Mouse (Mus musculus): ENCODE data around the gene Gm42906.

Gm42906 gene

GRCm38 (mm10) chr5:151183656-151184240, 244.2 kb downstream of the Gm42906 start:
- CTCF ChIA-PET: no interaction called here

GRCm38 (mm10) chr5:151181288-151181687, 246.7 kb downstream of the Gm42906 start:
- POLR2A ChIA-PET: no interaction called here
- CTCF ChIA-PET: no interaction called here

More at GRCm38 (mm10) chr5:151183656-151184240, 244.2 kb downstream of the Gm42906 start:
- POLR2A ChIA-PET: no interaction called here

GRCm38 (mm10) chr5:151180176-151180785, 247.7 kb downstream of the Gm42906 start:
- CTCF ChIA-PET: no interaction called here

GRCm38 (mm10) chr5:151177171-151177570, 250.8 kb downstream of the Gm42906 start:
- ChIA-PET POLR2A (no interaction called here), CTCF (no interaction called here)

More at GRCm38 (mm10) chr5:151180176-151180785, 247.7 kb downstream of the Gm42906 start:
- POLR2A ChIA-PET: no interaction called here

- ChIA-PET CTCF (no interaction called here), POLR2A (no interaction called here)
These were observed 252.1 kb downstream of the Gm42906 start for GRCm38 (mm10) chr5:151175897-151176313.

GRCm38 (mm10) chr5:151174485-151175460, 253.2 kb downstream of the Gm42906 start:
- CTCF ChIA-PET: interaction anchor here in 1 of 4 experiments (0.6 kb wide), 1 partner anchor 25 kb away, joined by 5 read pairs; no protein-coding TSS in a partner anchor
- POLR2A ChIA-PET: no interaction called here

- POLR2A ChIA-PET: no interaction called here
- CTCF ChIA-PET: no interaction called here
These were observed 254.2 kb downstream of the Gm42906 start for GRCm38 (mm10) chr5:151173774-151174173.

GRCm38 (mm10) chr5:151170168-151170750, 257.7 kb downstream of the Gm42906 start:
- ChIA-PET CTCF (interaction anchor here in 1 of 4 experiments (0.6 kb wide), 1 partner anchor 52 kb away, joined by 3 read pairs; no protein-coding TSS in a partner anchor), POLR2A (interaction anchor here in 1 of 4 experiments (0.6 kb wide), 1 partner anchor 62 kb away, joined by 3 read pairs; no protein-coding TSS in a partner anchor)

- CTCF ChIA-PET: no interaction called here
- POLR2A ChIA-PET: no interaction called here
These were observed 259.8 kb downstream of the Gm42906 start for GRCm38 (mm10) chr5:151168191-151168590.

- CTCF ChIA-PET: no interaction called here
- POLR2A ChIA-PET: no interaction called here
These were observed 260.3 kb downstream of the Gm42906 start for GRCm38 (mm10) chr5:151167641-151168040.

- ChIA-PET CTCF (interaction anchor here in 1 of 4 experiments (0.5 kb wide), 1 partner anchor 187 kb away, joined by 3 read pairs; no protein-coding TSS in a partner anchor), POLR2A (interaction anchor here in 1 of 4 experiments (0.6 kb wide), 1 partner anchor 33 kb away, joined by 6 read pairs; no protein-coding TSS in a partner anchor)
These were observed 261.7 kb downstream of the Gm42906 start for GRCm38 (mm10) chr5:151166266-151166665.

GRCm38 (mm10) chr5:151165381-151166016, 262.5 kb downstream of the Gm42906 start:
- ChIA-PET CTCF (no interaction called here), POLR2A (no interaction called here)

GRCm38 (mm10) chr5:151164815-151165214, 263.1 kb downstream of the Gm42906 start:
- POLR2A ChIA-PET: no interaction called here
- CTCF ChIA-PET: no interaction called here

GRCm38 (mm10) chr5:151162642-151163041, 265.3 kb downstream of the Gm42906 start:
- CTCF ChIA-PET: no interaction called here
- POLR2A ChIA-PET: no interaction called here

- CTCF ChIA-PET: no interaction called here
These were observed 272.7 kb downstream of the Gm42906 start for GRCm38 (mm10) chr5:151155247-151155646.

GRCm38 (mm10) chr5:151154780-151155179, 273.2 kb downstream of the Gm42906 start:
- CTCF ChIA-PET: no interaction called here
- POLR2A ChIA-PET: no interaction called here

More at GRCm38 (mm10) chr5:151155247-151155646, 272.7 kb downstream of the Gm42906 start:
- POLR2A ChIA-PET: no interaction called here

GRCm38 (mm10) chr5:151154030-151154429, 273.9 kb downstream of the Gm42906 start:
- POLR2A ChIA-PET: no interaction called here
- CTCF ChIA-PET: interaction anchor here in 1 of 4 experiments (1.0 kb wide), 1 partner anchor 533 kb away, joined by 3 read pairs; no protein-coding TSS in a partner anchor

- ChIA-PET POLR2A (interaction anchor here in 1 of 4 experiments (1.5 kb wide), 1 partner anchor 12 kb away, joined by 3 read pairs; no protein-coding TSS in a partner anchor), CTCF (no interaction called here)
These were observed 276.4 kb downstream of the Gm42906 start for GRCm38 (mm10) chr5:151151549-151151948.

- CTCF ChIA-PET: no interaction called here
- POLR2A ChIA-PET: no interaction called here
These were observed 278.5 kb downstream of the Gm42906 start for GRCm38 (mm10) chr5:151149509-151149908.
